Mouse (Mus musculus) subcutaneous adipose tissue, adult 2 months (tissue): ENCODE results near the gene Olfr788. TPM values are rescaled to one million over a fixed set of nuclear protein-coding genes. Genes with fewer than 3 reads are reported as not detected.

Source experiments
- polyA plus RNA-seq: library from polyadenylated mRNA; depleted of rRNA; stranded (reverse); fragments of >200 nt; gene quantifications from 2 replicates; pipeline ENCODE4 v1.2.3, GENCODE M21; 2012; ENCODE audit warnings: low replicate concordance; rRNA removed

Gene Olfr788
- not detected in 2 replicates for polyA plus RNA-seq

DNA sequence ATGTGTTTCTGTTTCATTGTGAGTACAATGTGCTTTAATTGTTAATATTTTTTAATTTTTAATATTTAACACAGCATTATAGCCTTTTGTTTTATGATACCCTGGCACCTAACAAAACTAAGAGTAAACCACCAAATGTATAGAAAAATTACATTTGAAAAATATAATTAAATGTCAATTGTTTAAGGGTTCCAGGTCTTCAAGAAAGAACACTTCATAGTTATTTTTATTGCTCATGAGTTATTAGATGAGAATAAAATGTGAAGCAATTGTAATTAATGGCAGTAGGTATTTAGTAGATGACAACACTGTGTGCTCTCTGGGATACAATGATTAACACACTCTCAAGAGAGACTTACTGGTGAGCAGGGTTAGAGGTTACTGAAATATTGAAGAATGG, at the start of gene Olfr788:
Olfr788 (plus strand) TSS at position 301 of the 400 bp plus-strand sequence.

DNA sequence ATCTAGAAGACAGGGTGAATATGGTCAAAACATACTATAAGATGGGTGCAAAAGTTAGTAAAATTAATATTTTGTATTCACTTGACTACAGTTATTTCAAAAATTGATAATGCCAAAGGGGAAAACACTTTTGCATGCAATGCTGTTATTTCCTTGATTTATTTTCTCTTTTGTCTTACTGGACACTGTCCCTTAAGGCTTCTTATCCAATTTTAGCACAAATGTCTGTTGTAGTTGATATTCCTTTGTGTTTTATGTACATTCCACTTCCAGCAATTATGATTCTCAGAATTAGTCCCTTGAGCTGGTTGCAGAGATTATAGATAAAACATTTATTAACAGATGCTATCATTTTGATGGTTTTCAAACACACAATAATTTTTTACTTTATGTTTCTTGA, 43.8 kb upstream of the Olfr788 start, which contains the start of gene Olfr786:
Olfr786 (plus strand) TSS at position 301 of the 400 bp plus-strand sequence.

DNA sequence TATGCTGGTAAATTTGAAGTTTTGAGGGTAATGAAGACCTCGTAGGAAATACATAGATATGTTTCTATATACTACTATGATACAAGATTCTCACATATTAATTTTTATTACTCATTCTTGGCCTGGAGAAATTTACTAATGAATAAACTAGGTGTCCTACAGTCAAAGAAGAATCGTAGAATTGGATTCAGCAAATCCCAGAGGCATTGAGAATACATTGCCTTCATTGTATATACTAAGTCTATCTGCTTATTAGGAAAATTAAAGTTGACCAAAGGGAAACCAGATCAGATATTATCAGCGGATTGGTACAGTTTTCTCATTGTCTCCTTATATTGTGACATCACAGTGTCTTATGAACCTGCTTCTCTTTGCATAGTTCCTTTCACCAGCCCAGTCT, 9.2 kb upstream of the Olfr788 start, which contains the start of gene Olfr787:
Olfr787 (plus strand) TSS at position 301 of the 400 bp plus-strand sequence.

DNA sequence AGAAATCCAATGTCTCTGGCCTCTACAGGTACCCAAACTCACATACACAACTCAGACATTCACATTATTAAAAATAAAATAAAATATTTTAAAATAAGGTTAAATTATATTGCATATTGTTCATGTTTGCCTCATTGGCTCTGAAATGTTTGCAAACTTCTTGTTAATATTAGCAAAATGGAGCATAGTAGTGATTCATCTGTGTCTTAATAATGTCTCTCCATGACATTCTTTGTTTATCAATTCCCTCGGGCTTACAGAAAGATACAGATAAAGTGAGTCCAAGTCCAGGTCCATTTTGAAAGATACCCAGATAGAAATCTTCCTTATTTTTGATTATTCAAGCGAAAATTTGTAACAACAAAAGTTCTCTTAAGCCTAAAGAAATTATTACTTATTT, 13.7 kb downstream of the Olfr788 start, which contains the start of gene Olfr789:
Olfr789 (plus strand) TSS at position 301 of the 400 bp plus-strand sequence.

DNA sequence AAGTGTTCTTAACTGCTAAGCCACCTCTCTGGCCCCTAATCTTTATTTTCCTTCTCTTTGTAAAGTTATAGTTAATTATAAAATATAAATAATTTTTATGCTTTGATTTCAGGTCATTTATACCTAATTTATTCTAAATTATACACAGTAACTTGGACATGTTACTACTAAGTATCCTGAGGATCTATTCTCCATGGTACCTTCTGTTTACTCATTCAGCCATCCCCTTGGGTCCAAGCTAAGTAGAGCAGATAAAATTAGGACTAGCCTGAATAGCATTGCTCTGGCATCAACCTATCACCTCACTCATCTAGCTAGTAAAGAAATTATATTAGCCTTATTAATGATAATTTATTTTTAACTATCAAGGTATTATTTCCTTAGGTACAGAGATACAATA, 27.4 kb downstream of the Olfr788 start, which contains the start of gene Olfr790:
Olfr790 (plus strand) TSS at position 301 of the 400 bp plus-strand sequence.

DNA sequence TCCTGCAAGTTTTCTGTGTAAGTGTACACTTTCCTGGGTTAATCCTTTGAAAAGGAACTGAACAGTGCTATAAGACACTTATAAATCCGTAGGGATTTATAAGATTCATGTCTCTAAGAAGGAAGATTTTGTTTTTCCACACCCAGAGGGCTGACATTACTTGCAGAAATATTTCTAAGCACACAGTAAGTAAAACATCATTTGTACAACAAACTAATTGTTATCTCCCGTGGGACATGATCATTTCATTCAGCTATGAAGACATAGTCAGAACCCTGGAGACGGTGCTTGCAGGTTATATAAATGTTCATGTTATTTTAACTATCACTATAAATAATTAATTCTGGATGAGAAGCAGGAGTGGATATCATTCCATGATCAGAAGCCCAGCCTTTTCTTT, 50.7 kb downstream of the Olfr788 start, which contains the start of gene Olfr791:
Olfr791 (plus strand) TSS at position 301 of the 400 bp plus-strand sequence.

Other genes starting within 250 kb of the Olfr788 start
- gene Olfr774, start 234.8 kb upstream of the Olfr788 start, polyA plus RNA-seq = not detected in 2 replicates
- not detected in 2 replicates for gene Olfr775, start 222.6 kb upstream of the Olfr788 start, polyA plus RNA-seq
- not detected in 2 replicates for gene Olfr776, start 211.9 kb upstream of the Olfr788 start, polyA plus RNA-seq
- gene Olfr777, start 199.5 kb upstream of the Olfr788 start, polyA plus RNA-seq = not detected in 2 replicates
- not detected in 2 replicates for gene Olfr780, start 152.9 kb upstream of the Olfr788 start, polyA plus RNA-seq
- not detected in 2 replicates for gene Olfr781, start 142.1 kb upstream of the Olfr788 start, polyA plus RNA-seq
- not detected in 2 replicates for gene Olfr782, start 122.1 kb upstream of the Olfr788 start, polyA plus RNA-seq
- gene Olfr784, start 86.9 kb upstream of the Olfr788 start, polyA plus RNA-seq = 0.12 TPM in 1 of 2 replicates, not detected in the other
- not detected in 2 replicates for gene Olfr785, start 65.6 kb upstream of the Olfr788 start, polyA plus RNA-seq
- gene Olfr786, start 43.7 kb upstream of the Olfr788 start, polyA plus RNA-seq = not detected in 2 replicates
- not detected in 2 replicates for gene Olfr787, start 9.1 kb upstream of the Olfr788 start, polyA plus RNA-seq
- not detected in 2 replicates for gene Olfr789, start 13.8 kb downstream of the Olfr788 start, polyA plus RNA-seq
- not detected in 2 replicates for gene Olfr790, start 27.5 kb downstream of the Olfr788 start, polyA plus RNA-seq
- gene Olfr791, start 50.8 kb downstream of the Olfr788 start, polyA plus RNA-seq = not detected in 2 replicates
- not detected in 2 replicates for gene Olfr792, start 68.2 kb downstream of the Olfr788 start, polyA plus RNA-seq
- gene Olfr794, start 96.7 kb downstream of the Olfr788 start, polyA plus RNA-seq = not detected in 2 replicates
- gene Olfr796, start 141.6 kb downstream of the Olfr788 start, polyA plus RNA-seq = not detected in 2 replicates
- gene Olfr798, start 156.9 kb downstream of the Olfr788 start, polyA plus RNA-seq = not detected in 2 replicates
- not detected in 2 replicates for gene Olfr799, start 166.5 kb downstream of the Olfr788 start, polyA plus RNA-seq
- not detected in 2 replicates for gene Olfr800, start 186.7 kb downstream of the Olfr788 start, polyA plus RNA-seq
- gene Olfr801, start 202.9 kb downstream of the Olfr788 start, polyA plus RNA-seq = not detected in 2 replicates
- not detected in 2 replicates for gene Olfr802, start 217.2 kb downstream of the Olfr788 start, polyA plus RNA-seq
- gene Olfr803, start 223.3 kb downstream of the Olfr788 start, polyA plus RNA-seq = not detected in 2 replicates
- gene Olfr804, start 232.2 kb downstream of the Olfr788 start, polyA plus RNA-seq = not detected in 2 replicates